Mouse (Mus musculus) MN1 (cell line): ENCODE data around the gene Gm28230.

Experiments
- DNase-seq: peaks from one replicate; pipeline ENCODE4 v3.0.0-alpha.2; 2016; ENCODE audit warnings: low spot score

The Gm28230 gene

GRCm38 (mm10) chr2:74763976-74764375 is 37.4 kb downstream of the Gm28230 start:
- no peak for DNase-seq

- DNase-seq: no peak
Observed at GRCm38 (mm10) chr2:74774359-74774758, 47.8 kb downstream of the Gm28230 start.

GRCm38 (mm10) chr2:74777536-74778275 is 51.2 kb downstream of the Gm28230 start:
- DNase-seq: no peak

- no peak for DNase-seq
Observed at GRCm38 (mm10) chr2:74781386-74781785, 54.9 kb downstream of the Gm28230 start.

GRCm38 (mm10) chr2:74795531-74795930 is 69.0 kb downstream of the Gm28230 start:
- no peak for DNase-seq
